Mouse (Mus musculus) retina, embryonic 14.5 days (tissue): ENCODE results near the gene Siglece.
"Not testable (repeated sequence)": the region's sequence is repeated elsewhere in the genome, so short reads cannot be mapped to it uniquely, and the experiment has no call there.

Experiments used
- DNase-seq: peaks from one replicate; pipeline ENCODE4 v3.0.0-alpha.2; 2015; ENCODE audit warnings: low spot score

Siglece gene

DNA sequence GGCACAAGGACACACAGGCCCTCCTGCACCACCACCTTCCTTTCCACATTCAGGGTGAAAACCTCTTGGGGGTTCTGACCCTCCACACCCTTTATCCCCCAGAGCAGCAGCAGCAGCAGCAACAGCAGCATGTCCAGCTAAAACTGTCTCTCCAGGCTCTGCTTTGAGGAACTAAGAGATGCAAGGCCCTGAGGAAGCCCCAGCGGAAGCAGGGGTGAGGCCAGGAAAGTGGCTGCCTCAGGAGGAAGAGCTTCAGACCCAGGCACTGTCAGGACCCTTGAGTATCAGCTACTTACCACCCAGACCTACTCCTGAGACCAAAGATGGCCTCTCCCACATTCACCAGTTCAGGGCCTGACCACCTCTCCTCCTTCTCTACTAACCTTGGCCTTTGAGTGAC, at the start of gene Siglece:
Gene Siglece, minus strand, starts transcription at position 160 of the 400 bp plus-strand sequence.
- no peak for DNase-seq

DNA sequence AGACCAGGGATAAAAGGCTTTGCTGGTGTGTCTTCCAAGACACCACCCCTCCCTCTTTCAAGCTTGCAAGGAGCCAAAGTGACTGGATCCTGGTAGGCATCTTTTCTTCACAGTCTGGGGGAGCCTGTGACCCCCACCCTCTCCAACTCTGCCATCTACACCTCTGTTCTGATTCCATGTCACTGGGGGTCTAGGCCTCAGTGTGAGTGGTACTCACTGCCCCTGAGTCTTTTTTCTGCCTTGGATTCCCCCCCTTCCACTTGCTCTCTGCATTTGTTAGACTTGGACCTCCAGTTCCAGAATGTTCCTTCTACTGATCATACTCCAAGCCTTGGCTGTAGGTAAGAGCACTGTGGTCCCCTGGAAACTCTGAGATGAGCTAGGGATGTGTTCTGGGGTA, 30.2 kb upstream of the Siglece start, which contains the start of gene Klk14:
Gene Klk14, plus strand, starts transcription at position 301 of the 400 bp plus-strand sequence.
- DNase-seq = no peak

DNA sequence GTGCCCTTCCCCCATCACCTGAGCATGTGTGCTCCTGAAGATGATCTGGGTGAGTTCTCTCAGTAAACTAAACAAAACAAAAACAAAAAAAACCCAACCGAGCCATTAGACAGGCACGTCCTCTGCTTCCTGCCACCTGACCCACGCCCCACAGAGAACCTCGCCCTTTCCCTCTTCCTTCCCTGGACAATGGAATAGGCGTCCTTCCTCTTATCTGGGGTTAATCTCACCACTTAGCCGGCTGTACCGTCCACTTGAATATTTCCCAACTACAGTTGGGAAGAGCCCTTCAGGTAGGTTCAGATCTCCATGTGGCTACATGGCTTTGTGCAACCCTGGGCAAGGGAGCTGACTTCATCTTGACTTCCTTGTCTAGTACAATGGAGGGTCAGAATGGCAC, 25.1 kb upstream of the Siglece start:
- DNase-seq = no peak

DNA sequence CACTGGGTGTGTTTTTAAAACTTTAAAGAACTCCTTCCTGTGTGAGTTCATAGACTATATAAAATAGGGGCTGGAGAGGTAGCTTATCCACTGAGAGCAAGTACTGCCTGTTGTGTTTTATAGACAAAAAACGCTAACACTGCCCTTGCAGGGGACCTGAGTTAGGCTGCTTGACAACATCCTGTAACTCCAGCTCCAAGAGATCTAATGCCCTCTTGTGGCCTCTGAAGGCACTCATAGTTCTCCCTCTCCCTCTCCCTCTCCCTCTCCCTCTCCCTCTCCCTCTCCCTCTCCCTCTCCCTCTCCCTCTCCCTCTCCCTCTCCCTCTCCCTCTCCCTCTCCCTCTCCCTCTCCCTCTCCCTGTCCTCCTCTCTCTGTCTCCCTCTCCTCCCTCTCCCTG, 22.6 kb upstream of the Siglece start:
- peak; percentile 35 for DNase-seq

DNA sequence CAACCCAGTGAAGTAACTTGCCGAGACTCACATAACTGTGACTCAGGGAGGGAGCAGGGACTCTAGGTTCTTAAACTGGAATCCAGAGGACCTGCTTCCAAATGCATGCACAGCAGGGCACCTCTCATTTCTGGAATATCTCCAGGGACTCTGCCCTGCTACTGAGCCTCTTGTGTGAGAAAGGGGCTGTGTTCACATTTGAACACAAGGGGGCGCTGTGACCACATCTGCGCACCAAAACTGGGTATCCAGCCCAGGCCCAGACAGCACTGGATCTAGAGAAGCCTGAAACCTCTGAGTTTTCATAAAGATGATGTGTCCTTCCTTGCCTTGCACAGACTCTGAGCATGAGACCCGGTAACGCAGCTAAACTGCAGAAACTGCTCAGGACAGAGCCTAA, 21.0 kb upstream of the Siglece start:
- peak; percentile 72 for DNase-seq

DNA sequence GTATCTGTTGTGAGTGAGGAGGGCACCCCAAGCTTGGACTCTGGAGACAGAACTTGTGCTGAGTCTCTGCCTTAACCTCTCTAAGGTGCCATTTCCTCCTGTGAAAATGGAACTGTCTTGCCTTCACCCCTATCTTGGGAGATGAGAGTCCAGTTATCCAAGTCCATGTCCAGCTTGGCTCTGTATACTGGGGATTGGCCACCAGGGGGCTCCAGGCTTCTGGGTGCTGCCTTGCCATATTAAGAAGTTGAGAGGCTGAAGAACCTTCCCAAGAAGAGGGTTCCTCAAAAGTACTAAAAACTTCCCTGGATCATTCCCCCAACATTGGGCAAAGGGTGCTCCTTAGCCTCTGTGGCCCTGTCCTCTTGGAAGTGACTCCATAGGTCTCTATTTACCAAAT, 18.6 kb upstream of the Siglece start:
- DNase-seq = peak; percentile 61

DNA sequence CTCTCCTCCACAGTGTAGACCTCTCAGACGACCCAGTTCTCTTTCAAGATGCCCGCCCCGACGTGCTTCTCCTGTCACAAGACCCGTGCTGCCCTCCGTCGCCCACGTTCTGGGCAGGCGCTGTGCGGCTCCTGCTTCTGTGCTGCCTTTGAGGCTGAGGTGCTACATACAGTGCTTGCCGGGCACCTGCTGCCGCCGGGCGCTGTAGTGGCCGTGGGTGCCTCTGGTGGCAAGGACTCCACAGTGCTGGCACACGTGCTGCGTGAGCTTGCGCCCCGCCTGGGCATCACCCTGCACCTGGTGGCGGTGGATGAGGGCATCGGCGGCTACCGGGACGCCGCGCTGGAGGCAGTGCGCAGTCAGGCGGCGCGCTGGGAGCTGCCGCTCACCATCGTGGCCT, 15.1 kb upstream of the Siglece start:
- no peak for DNase-seq

DNA sequence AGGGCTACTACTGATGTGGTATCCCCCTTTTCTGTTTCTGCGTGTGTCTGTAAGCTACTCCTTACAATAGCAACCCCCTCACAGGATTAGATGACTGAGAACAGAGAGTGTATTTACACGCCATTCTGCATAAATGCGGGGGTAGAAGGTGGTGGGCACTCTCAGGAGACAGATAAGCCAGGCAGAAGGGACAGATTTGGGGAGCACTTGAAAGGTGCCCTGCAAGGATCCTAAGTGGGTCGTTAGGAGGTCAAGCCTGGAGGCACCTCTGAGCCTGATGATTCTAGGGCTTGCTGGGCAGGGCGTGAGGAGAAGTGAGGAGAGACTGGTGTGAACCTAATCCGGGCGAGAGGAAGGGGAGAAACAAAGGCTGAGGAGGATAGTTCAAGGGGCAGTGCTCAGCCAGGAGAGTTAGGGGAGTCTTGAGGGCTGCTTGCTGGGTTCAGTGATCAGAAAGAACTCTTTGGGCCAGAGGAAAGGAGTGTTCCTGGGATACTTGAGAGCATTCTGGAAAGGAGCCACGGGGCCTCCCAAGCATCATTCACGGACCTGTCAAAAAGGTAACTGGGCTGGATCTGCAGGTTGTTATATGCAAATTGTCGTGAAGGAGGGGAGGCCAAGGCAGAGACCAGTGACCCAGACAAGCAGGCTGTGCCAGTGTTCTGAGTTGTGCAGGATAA, 12.8 kb upstream of the Siglece start:
- DNase-seq = peak; percentile 22

DNA sequence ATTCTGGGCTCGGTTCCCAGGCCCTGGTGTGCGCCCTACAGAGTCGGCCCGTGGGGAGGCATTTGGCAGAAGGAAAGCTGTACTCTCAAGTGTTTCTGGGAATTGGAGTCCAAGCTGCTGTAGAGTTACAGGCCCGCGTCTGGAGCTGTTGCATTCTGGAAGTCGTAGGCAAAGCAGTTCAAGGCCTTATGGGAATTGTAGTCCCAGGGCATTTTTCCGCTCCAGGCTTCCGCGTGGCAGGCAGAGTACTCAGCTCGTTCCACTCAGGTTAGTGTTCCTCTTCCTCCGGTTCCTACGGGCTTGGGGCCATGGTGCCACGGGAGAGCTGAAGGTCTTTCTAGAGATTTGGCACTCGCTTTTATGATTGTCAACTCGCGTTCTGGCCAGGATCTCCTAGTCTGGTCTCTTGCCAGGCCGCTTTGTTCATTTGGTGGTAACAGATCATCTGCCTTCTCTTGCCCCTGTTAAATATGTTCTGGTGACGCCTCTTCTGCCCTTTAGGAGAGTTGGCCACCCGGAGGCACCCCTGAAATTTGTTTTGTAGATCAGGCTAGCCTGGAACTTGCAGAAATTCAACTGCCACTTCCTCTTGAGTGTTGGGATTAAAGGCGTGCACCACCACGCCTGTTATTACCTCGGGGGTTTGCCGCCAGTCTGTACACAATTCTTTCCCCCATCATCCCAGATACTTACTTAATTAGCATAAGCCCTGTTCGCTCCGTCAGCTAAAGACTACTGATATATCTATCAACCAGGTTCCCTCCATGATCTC, 12.0 kb upstream of the Siglece start, which contains the start of gene Ctu1:
Gene Ctu1, plus strand, starts transcription at position 208 of the 772 bp plus-strand sequence.
- peak; percentile 95 for DNase-seq

DNA sequence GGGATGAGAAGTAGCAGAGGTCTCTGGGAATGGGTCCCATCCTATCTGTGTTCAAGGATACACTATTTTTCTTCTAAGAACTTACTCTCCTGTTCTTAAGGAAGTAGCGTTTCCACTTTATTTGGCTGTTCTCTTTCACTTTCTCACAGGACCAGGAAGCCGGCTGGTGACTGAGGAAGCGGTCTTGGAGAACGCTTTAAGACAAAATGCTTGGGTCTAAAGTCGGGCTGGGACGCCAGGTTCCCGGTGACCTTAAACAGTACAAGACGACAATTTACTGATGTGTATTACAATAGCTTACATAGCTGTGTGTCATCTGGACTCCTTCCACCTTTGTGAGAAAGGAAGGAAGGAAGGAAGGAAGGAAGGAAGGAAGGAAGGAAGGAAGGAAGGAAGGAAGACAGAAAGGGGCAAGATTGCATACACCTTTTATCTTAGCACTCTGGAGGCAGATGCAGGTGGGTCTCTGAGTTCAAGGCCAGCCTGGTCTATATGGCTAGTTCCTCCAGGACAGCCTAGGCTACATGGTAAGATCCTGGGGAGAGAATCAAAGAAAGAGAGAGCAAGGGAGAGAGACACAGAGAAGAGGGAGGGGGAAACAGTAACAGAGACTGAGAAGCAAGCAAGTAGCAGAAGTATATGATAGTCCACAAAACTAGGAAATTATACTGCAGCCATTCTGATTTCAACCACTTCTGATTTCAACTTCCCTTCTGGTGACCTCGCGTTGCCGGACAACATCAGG, 11.3 kb upstream of the Siglece start:
- DNase-seq = no peak

DNA sequence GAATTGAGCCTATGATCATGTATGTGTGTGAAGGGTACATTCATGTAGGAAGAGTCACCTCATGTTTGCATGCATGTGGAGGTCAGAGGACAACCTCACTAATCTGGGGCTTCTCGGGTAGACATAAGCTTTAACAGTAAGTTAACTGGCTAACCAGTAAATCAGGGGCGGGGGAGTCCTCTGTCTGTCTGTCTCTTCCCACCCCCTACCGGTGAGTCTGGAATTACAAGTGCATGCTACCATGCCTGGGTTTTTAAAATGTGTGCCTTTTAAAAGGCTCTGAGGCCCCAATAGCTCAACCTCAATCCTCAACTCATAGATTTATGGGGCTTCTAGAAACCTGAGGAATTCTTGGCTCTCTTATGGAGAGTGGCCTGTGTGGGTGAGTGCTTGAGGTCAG, 8.6 kb upstream of the Siglece start:
- DNase-seq = peak; percentile 58

DNA sequence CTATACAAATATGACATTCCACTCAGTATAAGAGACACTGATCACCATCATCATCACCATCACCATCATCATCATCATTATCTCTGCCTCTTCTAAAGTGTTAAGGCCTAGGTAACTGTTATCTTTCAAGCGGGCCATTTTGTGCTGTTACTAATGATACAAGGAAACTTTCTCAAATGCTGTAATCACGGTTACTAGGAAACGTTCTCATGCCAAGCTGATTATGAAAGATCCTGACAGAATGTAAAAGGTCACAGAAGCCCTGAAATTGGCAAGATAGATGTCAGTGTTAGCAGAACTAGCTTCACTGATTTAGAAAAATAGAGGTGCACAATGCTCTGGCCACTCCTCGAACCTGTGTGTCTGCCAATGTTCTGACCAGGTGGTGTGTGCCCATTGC, 7.3 kb upstream of the Siglece start:
- not testable (repeated sequence) for DNase-seq

DNA sequence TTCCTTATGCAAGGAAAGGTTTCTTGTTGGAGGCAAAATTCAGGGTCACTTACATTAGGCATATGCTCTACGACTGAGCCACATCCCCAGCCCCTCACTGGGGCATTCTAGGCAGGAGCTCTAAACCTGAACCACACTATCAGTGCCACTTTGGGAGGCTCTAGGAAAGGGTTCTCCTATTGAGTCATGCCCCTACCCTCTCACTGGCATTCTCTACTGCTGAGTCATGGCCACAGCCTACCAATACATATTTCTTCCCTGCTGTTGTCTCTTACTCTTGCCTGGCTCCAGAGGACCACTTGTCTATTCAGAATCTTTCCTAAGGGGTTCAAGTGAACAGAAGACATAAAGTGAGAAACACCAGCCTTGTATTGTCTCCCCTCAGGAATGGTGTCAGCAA, 2.8 kb upstream of the Siglece start:
- DNase-seq = no peak

DNA sequence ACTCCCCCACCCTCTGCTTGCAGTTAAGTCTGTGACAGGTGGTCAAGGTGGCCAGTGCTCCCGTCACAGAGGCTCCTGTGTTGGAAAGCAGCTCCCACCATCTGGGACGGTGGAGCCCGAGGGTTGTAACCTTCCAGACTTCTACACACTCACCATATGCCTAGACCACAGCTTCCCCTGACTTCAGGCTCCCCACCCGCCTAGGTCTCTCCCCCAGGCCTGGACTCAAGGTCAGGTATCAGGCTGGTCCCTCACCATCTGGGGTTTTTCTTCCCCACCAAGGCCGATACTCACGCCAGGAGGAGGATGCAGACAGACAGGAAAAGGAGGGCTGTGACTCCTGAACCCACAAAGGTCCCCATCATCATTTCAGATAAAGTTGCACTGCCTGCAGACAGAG, 3.7 kb downstream of the Siglece start:
- no peak for DNase-seq

DNA sequence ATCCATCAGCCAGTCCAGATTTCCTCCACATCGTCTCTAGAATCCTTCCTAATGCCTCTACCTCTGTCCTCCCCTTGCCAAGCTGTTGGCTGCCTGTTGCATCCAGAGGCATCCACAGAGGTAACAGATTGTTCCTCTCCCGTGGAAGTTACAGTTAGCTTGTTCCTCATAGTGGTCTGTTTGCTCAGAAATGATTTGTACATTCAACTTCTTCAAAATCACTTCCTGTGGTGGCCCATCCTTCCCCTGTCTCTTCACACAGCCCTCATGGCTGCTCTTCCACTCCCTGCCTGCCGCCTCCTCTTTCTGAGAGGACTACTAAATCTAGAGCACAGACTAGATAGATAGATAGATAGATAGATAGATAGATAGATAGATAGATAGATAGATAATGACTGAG, 5.4 kb downstream of the Siglece start:
- DNase-seq = no peak

DNA sequence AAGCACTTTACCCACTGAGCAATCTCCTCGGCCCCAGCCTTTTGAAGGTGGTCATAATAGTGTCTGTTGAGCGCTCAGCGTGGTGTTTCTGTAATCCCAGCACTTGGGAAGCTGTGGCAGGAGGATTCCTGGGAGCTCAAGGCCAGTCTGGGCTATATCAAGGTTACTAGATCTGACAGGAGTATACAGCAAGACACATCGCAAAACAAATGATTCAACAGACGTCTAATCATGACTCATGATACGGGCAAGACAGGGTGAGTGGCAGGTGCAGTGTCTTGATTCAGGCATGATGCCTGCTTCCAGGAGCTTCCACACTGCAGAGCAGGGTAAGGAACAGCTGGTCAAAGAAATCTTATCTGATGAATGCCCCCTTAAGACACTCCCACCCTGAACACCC, 7.3 kb downstream of the Siglece start:
- no peak for DNase-seq

DNA sequence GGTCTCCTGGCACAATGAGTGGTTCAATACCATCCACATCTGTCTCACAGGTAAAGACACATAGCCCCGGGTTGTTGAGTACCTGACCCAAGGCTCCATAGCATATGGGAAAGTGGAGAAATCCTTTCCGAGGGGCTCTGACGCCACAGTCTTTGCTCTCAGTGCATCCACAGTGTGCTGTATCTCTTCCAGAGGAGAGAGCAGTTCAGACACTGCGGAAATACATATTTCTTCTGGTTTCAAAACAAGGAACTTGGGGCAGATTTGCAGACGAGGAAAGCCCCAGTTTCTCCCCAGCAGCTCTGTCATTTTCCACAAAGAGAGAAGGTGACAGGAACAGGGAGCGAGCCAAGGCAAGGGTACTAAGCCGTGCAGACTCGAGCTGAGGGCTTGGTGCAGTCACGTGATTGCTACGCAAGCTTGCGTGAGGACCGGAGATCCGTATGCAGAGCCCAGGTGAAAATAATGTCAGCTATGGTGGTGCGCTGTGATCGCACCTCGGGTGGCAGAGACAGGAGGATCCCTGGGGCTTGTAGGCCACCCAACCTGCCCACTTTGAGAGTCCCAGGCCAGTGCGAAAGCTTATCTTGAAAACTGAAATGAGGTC, 16.8 kb downstream of the Siglece start:
- DNase-seq = no peak

DNA sequence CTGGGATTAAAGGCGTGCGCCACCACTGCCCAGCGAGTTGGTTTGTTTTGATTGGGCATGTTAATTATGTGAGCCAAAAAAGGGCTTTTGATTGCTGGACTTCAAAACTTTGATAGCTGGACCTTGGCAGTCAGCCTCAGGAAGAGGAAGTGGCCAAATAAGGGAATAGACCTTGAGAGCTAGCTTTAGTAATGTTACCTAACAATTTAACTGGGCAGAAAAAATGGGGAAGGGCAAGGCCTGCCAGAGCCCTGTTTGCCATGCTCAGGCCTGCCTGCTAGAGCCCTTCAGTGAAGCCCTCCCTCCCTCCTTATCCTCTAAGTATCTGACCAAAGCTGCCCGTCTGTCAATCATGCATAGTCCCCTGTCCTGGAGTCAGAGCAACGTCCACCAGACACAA, 17.4 kb downstream of the Siglece start:
- DNase-seq = no peak

DNA sequence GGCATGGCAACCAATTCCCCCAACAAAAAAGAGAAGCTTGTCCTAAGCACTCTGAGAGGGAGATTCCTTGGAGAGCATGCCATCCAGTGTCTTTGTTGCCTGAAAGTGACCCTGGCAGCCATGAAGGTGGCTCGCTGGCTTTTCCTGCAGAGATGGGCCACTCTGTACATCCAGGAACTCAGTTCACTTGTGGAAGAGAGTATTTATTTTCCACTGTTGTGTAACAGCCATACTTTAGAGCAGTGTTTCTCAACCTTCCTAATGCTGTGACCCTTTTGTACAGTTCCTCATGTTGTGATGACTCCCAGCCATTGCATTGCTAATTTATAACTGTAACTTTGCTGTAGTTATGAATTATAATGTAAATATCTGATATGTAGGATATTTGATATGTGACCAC, 22.8 kb downstream of the Siglece start:
- no peak for DNase-seq

DNA sequence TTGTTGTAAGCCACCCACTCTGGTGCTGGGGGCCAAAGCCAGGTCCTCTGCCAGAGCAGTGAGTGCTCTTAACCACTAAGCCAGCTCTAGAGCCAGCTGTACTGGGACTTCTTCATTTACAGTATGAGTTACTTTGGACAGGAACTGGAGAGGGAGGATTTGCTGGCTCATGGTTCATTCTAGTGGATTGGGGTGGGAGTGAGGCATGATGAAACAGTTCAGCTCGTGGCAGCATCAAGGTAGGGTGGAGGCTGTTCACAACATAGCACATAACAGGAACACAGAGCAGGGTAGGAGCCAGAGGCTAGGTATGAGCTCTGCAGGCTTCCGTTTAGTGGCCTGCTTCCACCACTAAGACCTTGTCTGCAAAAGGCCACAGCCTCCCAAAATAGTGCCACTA, 23.8 kb downstream of the Siglece start:
- DNase-seq = no peak

DNA sequence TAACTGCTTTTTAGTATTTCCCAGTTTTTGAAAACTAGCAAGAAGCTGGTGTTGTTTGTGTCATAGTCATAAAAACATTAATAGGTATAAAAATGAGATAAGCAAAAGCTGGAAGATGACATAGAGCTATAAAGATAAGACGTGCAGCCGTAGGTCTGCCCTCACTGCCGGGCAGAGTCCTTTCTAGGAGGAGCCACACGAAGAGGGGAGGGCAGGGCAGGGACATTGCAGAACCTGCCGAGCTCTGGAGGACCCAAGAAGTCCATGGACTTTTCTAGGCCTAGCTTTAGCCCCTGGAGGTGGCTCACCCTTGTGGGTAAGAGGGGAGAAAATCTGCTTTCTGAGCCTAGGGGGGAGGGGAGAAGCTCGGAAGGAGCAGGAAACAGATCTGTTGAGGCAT, 25.5 kb downstream of the Siglece start, which contains the start of gene Ceacam18:
Gene Ceacam18, plus strand, starts transcription at position 208 of the 400 bp plus-strand sequence.
- no peak for DNase-seq

DNA sequence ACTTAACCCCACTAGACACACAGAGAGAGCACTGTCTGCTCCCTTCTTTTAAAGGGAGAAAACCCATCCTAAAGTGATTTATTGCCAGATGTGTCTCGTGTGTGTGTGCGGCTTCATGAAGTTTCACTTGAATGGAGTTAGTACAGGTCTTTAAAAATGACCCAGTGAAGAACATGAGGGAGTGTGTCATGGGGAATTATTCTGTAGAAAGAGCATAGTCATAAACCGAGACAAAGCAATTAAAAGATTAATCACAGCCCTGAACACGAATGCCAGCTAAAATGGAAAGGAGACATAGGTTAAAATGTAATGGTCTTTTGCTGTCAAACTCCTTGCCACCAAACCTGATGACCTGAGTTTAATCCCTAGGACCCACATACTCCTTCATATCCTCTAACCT, 26.0 kb downstream of the Siglece start:
- DNase-seq = no peak
